Mouse (Mus musculus) 3T3-L1 (cell line): ENCODE data around the gene Gpd2.

Experiments
- DNase-seq: peaks from one replicate; pipeline ENCODE4 v3.0.0-alpha.2; 2015; ENCODE audit warnings: low read depth, low spot score

The Gpd2 gene

DNA sequence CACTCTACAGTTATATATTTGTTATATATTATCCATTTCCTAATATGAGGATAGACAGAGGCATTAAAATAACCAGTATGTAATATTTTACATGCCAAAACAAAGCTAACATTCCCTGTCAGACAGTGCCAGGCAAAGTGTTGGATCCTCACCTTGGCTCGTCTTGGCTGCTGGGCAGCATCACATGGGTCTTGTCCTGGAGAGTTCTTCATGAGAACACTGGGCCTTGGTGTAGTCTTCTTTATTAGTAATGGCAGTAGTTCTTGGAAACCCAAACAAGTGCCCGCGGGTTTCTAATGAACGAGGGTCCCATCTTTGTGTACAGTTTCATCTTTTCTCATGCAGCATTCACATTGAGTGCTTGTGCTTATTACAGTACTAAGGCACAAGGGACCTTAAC, 59.8 kb downstream of the Gpd2 start:
- no peak for DNase-seq

DNA sequence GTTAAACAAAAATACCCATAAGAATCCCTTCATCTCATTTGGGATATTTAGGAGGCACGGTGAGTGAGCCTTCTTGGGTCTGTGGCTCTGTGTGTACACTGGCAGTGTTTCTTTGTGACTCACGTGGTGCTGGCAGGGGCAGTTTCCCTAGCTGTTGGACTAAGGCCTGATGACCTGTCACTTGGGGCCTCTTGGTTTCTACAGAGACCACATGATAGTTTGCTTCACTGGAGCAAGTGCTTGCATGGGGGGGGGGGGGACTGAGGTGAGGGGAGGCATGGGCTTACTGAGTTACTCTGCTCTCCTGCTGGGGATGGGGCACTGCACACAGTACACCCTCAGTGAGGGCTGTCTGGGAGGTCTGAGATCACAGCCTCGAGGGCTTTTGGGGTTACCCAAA, 64.1 kb downstream of the Gpd2 start:
- DNase-seq: peak; percentile 86

DNA sequence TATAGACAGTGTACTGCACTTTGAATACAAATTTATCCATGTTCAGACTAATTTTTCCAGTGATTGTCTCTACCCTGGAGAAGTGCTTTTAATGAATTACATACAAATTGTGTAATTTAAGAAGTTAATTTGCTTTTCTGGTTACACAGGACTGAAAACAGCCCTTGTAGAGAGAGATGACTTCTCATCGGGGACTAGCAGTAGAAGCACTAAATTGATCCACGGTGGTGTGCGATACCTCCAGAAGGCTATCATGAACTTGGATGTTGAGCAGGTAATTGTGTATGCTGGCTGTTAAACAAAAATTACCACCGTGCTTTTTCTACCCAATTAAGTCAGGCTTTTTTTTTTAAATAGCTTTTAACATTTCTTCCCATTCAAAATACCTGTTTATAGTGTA, 66.8 kb downstream of the Gpd2 start:
- DNase-seq: no peak

DNA sequence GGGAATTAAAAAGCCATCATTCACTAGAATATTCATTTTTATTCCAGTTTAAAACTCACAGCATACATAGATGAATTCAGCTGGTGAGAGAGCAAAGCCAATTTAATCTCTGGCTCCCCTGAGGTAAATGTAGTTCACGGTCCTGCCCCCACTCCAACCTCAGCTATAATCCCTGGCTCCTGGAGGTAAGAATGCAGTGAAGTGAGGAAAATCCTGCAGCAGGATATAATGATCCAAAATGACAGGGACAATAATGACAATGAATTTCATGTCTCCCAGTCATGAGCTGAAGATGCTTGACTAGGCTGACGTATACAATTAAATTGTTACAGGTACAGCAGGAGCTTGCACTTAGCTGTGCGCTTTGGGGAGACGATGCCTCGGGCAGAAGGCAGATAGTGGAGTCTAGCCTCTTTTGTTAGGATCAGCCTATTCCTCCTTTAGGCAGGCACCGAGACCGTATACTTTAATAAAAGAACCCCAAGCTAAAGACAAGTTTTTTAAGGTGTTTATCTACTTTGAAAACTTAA, 74.9 kb downstream of the Gpd2 start:
- DNase-seq: no peak

DNA sequence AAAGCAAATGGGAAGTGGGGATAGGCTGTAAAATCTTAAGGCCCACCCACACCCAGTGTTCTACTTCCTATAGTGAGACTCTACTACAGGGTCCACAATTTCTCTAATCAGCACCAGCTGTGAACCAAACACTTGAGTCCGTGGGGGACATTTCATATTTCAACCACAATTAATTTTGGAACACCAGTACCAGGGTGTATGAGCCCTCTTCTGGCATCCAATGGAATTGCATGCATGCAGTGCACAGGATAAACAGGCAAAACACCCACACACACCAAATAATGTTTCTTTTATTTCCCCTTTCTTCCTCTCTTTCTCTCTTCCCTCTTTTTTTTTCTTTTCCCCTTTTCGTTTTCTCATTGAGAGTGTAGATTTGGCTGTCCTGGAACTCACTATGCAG, 78.6 kb downstream of the Gpd2 start:
- DNase-seq: peak; percentile 73

DNA sequence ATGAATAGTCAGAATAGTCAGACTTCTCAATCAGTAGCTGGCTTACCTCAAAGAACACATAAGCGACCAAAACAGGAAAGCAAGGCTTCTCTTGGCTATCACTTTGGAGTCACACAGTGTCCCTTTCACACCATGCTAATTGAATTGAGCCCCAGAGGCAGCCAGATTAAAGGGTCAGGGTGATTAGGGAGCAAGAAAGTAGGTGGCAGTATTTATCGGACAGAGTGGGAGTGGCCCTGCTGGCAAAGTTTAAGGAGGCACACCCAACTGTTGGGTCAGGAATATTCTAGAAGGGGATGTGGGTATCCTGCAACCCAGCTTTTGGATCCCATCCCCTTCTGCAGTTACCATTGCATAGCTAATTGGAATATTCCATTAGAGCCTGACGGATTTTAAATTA, 80.9 kb downstream of the Gpd2 start:
- no peak for DNase-seq

DNA sequence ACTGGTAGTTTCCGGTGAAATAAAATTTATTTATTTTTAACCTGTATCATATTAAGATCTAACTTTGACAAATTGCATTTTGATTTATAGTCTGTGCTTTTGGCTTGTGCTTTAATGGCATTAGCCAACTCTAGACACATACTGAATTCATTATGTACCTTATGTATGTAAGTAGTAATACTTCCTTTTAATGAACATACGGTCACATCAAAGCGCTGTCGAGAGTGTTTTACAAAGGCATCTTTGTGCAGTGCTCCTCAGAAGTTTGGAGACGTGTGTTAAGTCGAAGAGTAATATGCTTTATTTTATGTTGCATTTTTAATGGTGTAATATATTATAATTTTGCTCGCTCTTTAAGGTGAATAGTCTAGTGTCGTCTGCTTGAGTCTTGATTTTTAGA, 88.7 kb downstream of the Gpd2 start:
- DNase-seq: no peak

DNA sequence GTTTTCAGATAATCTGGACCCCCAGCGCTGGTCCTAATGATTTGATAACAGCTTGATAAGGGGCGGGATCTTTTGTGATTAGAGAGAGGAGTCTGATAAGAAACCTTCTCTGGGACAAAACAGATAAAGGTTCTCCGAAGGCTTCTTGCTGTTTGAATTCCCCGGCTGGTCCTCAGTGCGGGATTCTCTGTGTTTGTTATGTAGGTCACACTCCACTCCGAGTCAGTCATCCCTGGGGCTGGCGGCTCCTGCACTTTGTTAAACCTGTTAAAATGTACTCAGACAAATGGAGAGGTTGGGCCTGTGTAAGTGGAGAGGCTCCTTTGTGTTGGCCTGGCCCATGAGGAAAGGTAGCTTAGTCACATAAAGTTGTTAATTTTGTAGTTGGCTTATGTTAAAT, 91.9 kb downstream of the Gpd2 start:
- no peak for DNase-seq

DNA sequence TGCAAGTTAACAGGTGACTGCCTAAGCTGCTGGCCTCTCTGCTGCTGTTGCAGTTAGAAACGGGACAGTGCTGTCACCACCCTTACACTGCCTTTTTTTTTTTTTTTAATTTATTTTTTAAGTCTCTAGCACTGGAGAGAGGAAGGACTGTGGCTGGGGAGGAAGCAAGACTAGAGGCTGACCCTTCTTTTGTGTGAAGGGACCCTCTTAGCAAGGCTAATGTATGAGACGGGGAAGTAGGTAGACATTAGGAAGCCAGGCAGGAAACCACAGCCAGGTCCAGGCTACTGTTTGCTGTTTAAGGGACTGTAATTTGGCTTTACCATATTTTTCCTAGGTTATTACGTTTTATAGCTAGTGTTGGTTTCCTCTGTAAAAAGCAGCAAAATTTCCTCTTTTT, 93.4 kb downstream of the Gpd2 start:
- no peak for DNase-seq

DNA sequence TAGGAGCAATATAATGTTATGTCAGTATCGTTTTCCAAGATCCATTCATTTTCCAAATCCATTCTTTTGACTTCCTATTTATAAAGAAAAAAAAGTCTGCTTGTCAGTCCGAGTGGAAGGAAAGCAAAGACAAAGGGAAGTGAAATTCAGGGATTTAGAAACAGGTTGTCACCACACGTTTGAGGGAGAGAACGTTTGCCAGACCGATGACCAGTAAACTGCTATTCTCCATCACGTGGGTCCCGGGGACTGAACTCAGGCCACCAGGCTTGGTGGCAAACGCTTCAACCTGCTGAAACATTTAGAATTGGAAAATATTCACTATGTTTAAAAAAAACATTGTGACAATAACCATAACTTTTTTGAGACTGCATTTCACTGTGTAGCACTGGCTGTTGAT, 93.8 kb downstream of the Gpd2 start:
- DNase-seq: no peak

DNA sequence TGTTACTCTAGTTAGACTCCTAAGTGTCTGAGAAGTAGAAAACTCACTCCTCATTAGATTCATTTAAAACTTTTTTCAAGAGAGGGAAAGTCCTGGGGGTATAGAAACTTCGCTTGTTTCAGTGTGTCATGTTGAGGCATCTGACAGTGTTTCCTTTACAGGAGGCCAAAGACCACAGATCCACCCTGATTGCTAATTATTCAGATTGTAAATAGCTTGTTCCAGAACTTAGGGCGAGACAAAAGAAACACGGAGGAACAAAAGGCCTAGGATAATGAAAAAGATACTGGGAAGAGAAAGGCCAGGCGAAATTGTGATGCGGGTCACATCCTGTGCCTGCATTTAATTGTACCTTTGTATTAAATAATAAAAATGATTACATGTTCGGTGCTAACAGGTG, 96.0 kb downstream of the Gpd2 start:
- no peak for DNase-seq

DNA sequence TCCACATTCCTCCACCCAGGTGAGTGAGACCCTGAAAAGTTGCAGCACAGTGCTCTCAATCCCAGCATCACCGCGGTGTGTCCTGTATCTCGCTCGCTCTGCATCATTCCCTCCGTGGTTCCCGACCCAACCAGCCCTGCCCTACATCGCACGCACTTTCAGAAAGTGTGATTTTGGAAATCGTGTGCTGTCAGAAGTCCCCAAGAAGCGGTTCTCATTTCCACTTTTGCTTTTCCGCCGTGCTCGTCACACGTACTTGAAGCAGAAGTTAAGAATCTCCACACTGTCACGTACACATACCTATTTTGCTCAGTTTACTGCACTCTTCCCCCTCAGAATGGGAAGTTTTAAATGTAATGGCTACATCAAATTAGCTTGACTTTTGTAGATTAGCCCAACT, 98.0 kb downstream of the Gpd2 start:
- DNase-seq: no peak

DNA sequence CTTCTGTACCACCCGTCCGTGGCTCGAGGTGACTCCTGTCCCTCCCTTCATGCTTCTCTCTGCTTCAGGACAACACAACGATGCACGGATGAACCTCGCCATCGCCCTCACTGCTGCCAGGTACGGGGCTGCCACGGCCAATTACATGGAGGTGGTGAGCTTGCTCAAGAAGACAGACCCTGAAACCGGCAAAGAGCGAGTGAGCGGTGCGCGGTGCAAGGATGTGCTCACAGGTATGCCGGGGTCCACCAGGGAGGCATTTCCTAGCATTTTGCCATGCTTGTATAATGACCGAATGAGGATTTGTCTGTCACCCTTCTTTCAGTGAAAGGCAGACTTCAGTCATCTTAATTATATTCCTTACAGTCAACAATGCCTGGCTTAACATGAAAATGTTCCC, 101.3 kb downstream of the Gpd2 start:
- DNase-seq: no peak

DNA sequence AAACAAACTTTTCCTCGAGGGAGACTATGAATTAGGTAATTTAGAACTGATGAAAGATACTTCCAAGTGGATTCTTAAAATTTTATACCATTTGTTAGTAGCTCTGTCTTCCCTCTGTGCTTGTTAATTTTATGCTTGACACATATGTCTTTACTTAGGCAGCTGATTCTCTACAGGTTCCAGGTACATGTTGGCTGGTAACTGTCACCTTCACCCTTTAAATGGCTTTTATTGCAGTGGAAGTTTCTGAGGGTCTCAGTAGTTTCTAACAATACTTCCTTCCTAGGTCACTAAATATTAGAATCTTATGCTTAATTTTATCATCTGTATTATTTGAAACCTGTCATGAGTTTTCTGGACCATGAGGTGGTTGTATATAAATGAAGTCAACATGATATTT, 105.5 kb downstream of the Gpd2 start:
- no peak for DNase-seq

DNA sequence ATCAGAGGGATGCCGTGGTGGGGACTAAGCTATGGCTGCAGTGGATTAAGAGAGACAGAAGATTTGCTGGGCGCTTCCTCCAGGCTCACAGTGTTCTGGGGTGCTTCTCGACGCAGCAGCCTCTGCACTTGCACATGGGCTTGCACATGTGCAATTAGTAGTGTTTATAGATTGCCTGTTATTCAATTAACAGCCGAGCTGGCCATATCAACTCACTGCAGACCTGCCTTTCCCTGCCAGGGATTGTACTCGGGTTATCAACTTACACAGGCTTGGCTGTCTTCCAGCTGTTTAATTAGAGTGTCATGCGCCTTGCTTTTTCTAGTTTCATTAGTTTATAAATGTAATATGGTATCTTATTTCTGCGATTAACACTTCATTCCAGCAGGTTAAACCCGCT, 113.2 kb downstream of the Gpd2 start:
- no peak for DNase-seq

DNA sequence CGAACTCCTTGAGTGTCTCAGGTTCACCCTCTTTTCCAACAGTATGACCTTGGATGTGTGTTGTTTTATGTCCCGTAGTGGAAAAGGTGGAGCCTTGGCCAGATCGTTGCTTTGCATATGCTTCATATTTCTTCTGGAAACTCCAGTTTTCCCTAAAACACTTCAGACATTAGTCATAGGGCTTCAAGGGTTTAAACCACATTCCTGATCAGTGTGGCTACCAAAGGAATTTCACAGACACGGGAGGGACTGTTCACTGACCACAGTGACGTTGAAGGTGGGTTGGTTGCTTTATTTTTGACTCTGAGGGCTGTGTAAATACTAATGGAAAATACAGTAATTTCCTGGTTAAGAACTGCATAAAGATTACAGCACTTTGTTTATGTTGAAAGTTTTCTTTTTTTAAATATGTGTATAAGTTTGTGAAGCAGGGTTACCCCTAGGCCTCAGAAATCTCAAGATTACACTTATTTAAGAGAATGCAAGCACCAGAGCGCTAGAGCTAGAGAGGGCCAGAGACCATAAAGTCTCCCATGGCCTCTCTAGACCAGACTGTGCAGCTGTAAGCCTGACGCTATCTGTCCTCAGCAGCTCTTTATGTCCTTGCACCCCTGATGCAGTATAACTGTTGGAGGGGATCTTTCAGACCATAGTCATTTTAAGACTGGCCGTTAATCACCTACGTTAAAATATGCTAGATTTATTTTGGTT, 116.4 kb downstream of the Gpd2 start:
- peak; percentile 98 for DNase-seq

DNA sequence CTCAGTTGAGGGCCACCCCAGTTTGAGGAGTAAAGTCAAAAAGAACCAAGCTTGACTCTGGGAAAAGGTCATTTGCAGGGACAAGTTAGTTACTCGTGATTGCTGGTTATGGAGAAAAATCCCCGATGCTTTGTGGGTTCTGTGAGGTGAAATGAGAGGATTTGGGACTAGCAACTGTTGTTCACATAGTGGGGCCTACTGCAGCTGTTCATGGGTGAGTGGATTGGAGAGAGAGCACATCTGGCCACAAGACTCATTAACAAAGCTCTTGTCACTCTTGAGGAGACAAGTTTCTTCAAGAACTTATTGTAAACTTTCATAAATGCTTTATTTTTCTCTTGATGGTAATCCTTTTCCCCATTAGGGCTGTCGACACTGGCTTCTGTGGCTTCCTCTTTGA, 117.4 kb downstream of the Gpd2 start:
- DNase-seq: peak; percentile 8

DNA sequence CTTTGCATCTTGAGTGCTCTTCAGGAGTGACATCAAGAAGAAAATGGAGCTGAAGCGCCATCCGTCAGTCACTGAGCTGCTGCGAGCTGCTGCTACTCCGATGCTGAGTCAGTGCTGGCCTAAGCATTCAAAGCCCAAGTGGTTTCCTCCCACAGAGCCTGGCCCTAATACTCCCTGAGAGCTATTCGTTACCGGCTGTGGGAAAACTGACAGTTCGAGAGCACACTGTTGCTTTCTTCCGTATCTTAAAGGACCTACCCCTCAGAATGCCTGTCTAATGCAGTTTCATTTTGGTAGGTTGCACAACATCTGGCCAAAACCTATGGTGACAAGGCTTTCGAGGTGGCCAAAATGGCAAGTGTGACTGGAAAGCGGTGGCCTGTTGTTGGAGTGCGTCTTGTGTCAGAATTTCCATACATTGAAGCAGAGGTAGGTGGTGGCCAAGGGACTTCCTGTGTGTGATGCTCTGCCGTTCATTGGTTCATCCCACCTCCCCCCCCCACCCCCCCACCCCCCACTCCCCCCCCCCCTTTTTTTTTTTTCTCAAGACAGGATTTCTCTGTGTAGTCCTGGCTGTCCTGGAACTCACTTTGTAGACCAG, 118.9 kb downstream of the Gpd2 start:
- peak; percentile 62 for DNase-seq

DNA sequence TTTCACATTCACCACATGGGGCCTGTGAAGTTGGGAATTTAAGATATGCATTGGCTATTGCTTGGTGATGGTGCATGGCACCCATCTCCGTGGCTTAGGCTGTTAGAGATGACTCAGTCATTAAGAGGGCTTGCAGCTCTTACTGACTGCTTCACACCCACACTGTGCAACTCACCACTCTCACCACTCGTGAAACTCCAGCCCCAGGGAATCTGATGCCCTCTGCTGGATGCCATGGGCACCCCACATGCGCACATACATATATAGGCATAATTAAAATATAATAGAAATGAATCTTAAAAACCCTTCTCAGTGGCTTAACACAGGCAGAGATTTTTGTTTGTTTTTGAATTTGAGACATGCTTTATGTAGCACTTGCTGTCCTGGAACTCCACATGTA, 125.1 kb downstream of the Gpd2 start:
- DNase-seq: peak; percentile 56

DNA sequence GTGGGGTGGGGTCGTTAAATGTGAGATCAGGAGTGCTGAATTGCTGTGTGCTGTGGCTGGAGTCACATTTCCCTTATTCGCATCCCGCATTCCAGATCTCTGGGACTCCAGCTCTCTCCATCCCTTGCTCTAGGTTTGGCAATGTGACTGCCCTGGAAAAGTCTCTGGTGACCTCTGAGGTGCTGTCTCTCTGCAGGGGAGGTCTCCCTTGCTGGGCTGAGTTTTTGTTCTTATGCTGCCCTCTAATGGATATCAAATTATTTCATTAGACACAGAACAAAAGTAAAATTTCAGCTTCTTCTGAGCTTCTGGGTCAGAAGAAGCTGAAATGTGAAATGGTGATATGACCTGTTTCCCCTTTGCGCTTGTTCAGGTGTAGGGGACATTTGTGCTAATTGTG, 137.2 kb downstream of the Gpd2 start:
- peak; percentile 49 for DNase-seq

DNA sequence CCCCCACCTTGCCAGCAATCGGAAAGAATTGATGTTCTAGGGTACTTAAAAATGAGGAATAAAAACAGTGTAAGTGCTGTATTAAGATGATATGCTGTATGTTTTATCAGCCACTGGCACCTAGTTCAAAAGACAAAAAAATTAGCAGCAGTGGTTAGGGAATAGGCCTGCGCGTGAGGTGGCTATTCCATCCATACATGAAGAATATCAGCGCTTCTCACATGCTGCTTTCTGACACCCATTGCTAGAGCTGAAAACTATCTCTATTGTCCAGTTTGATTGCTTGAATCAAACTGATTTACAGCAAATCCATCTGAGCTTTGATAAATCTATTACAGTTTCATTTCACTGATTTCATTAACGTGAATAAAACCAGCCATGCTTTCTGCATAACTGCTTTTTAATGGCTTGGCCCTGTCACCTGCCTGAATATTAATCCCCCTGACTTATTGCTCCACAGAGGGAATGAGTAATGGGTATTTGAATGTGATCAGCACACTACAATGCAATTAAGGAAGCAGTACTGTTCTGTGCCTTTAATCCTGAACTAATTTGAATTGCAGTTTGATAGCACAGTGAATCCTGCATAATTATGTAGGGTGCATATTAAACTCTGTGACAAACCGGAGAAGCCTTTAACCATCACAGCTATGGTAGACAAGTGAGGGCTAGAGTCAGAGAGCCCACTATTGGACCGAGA, 137.9 kb downstream of the Gpd2 start:
- DNase-seq: no peak

DNA sequence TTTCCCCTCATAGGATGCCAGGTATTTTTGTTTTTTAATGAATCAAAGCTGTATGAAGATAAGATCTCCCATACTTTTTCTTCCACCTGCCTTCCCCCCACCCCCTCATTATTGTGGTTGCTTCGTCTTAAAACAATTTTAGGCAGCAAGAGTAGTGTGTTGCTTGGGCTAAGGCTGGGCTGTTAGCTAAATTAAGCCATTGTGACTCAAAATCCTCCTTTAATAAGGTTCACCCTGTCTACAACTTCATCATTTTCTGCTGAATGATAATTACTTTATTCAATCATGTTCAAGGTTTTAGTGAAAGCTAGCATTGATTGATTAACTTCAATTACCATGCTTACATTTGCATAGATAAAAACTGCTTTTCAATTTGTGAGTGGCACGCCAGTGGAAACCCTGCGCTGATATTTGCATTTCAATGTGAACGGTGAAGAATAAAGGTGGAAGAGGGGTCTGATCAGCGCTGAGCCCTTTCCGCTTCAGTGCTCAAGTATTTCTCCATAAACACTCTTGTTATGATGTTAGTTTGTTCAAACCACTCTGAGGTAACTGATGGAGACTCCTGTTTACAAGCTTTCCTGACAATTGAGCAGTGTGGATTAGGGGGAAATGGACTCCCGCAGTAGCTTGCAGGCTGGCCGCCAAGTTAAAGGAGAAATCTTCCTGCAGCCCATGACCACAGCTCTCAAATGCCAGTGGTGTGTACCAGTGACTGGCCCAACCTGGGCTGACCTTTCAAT, 140.9 kb downstream of the Gpd2 start:
- no peak for DNase-seq
